Mouse (Mus musculus): Measurements from ENCODE around the gene Pde11a. TPM values are rescaled to one million over a fixed set of nuclear protein-coding genes. Genes with fewer than 3 reads are reported as not detected.

Pde11a gene
- polyA plus RNA-seq, 1 experiment = 0.30 TPM

DNA sequence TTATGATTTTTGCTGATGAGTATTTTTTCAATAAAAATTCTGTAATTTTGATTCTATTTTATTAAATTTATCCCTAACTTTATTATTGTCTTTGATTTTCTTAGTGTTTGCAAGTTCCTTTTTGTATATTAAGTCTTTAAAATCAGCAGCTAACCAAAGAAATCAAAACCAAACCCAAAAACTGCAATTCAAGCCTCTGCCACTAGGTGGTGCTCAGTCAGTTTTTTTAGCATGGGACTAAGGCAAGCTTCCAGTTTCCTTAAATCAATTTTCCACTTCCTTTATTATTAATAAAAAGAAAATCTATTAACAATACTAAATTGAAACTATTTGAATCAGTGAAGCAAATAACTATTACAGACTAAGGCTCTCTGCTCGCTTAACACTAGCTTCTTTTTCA, 222.9 kb downstream of the Pde11a start:
- WGBS = 66% methylated on average over 1 of the region's 1 CpGs
- Histone ChIP-seq H3K27me3 (ENCODE audit: control insufficient read depth, insufficient read depth, low read length) (no peaks in the 10 kb centered on the region), H3K4me1 (ENCODE audit: control insufficient read depth, insufficient read depth, insufficient read length, low read length) (no peaks in the 10 kb centered on the region), H3K4me3 (ENCODE audit: low read depth, low read length) (no peak overlapping the region), H3K36me3 (ENCODE audit: control insufficient read depth, insufficient read depth, low read length) (no peaks in the 10 kb centered on the region), H3K27ac (ENCODE audit: insufficient read depth, low read depth, low read length) (no peak overlapping the region)
- TF ChIP-seq POLR2A (IDR thresholded peaks at IDR 0.05; ENCODE audit: low read depth, low read length) (no peak), CTCF (IDR thresholded peaks at IDR 0.05; ENCODE audit: extremely low read depth, insufficient read length, insufficient replicate concordance, low read depth, low read length) (no peak)

DNA sequence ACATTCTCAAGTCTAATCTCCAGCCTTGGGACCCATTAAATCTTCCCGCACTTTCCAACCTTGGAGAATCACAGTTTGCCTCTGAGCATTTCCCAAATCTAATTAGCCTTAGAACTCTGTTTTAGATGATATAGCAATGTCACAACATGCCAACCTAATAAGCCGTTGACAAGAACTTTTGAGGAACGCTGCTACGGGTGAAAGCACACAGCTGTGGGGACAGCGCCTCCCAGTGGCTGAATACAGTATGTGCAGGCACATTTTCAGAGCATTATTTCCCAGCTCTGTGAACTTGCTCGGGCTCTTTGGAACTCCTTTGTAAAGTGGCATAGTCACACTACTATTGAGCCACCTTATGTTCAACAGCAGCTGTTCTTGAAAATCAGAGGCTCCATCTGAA, 223.8 kb downstream of the Pde11a start:
- no peaks in the 10 kb centered on the region for H3K36me3 ChIP-seq (ENCODE audit: control insufficient read depth, insufficient read depth, low read length)
- TF ChIP-seq POLR2A (IDR thresholded peaks at IDR 0.05; ENCODE audit: low read depth, low read length) = no peak
- TF ChIP-seq CTCF (IDR thresholded peaks at IDR 0.05; ENCODE audit: extremely low read depth, insufficient read length, insufficient replicate concordance, low read depth, low read length) = peak; percentile 94; the same call in 1 of the 2 replicates
- H3K4me3 ChIP-seq (ENCODE audit: low read depth, low read length) = no peak overlapping the region
- H3K4me1 ChIP-seq (ENCODE audit: control insufficient read depth, insufficient read depth, insufficient read length, low read length) = peaks cover 3% of the 10 kb centered on the region; the same call in 1 of the 2 replicates
- H3K27ac ChIP-seq (ENCODE audit: insufficient read depth, low read depth, low read length) = no peak overlapping the region
- no peaks in the 10 kb centered on the region for H3K27me3 ChIP-seq (ENCODE audit: control insufficient read depth, insufficient read depth, low read length)
- 15% methylated on average over 6 of the region's 6 CpGs for WGBS

DNA sequence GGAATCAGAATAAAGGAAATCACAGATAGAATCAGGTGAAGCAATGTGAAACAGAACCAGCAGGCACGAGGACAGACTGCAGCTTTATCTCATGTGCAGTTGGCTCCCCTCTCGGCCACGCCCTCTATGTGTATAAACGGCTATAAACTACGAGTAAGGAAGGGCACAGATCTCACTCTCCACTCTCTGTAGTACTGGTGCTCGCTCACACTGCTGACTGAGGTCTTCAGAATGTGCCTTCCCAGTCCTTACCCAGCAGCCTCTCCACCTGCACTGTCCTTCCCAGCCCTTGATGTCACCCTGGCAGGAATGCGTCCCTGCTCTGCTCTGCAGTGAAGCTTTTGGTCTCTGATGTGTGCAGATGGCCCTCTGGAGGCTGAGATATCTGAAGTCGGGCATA, 228.9 kb downstream of the Pde11a start:
- TF ChIP-seq CTCF (IDR thresholded peaks at IDR 0.05; ENCODE audit: extremely low read depth, insufficient read length, insufficient replicate concordance, low read depth, low read length) (no peak), POLR2A (IDR thresholded peaks at IDR 0.05; ENCODE audit: low read depth, low read length) (no peak)
- H3K27ac ChIP-seq (ENCODE audit: insufficient read depth, low read depth, low read length) = no peak overlapping the region
- H3K4me1 ChIP-seq (ENCODE audit: control insufficient read depth, insufficient read depth, insufficient read length, low read length) = peaks cover 11% of the 10 kb centered on the region; the same call in 1 of the 2 replicates
- H3K36me3 ChIP-seq (ENCODE audit: control insufficient read depth, insufficient read depth, low read length) = no peaks in the 10 kb centered on the region
- H3K27me3 ChIP-seq (ENCODE audit: control insufficient read depth, insufficient read depth, low read length) = no peaks in the 10 kb centered on the region
- H3K4me3 ChIP-seq (ENCODE audit: low read depth, low read length) = peak overlapping the region; percentile 33
- 11% methylated on average over 8 of the region's 8 CpGs for WGBS

DNA sequence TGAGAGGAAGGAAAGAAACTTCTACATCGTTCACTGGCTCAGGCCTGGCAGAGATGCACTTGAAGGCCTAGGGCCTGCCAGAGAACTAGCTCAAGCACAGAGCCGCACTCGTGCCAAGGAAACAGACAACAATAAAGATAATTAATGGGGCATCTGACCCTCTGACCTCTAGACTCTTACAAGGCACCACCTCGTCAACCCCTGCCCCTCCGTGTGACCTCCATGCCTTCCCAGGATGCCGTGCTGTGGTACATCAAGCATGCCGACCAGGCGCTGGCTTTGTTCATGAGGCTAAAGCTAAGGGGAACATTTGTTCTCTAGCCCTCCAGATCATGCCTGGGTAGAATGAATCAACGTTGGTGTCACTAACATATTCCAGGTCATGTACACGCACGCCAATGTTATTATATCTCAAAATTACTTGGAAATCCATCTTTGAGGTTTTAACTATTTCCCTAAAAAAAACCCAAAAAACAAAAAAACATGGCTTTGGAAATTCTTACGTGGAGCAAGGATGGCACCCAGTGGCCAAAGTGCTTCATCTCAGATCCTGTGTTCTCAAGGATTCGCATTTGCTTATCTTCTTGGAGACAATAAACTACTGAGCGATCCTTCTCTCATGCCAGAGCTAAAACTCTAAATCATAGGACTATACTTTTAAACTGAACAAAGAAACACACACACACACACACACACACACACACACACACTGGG, 236.5 kb downstream of the Pde11a start:
- H3K36me3 ChIP-seq (ENCODE audit: control insufficient read depth, insufficient read depth, low read length) = no peaks in the 10 kb centered on the region
- peaks cover 3% of the 10 kb centered on the region; the same call in 1 of the 2 replicates for H3K4me1 ChIP-seq (ENCODE audit: control insufficient read depth, insufficient read depth, insufficient read length, low read length)
- WGBS = 54% methylated on average over 14 of the region's 14 CpGs
- H3K4me3 ChIP-seq (ENCODE audit: low read depth, low read length) = no peak overlapping the region
- no peak for TF ChIP-seq POLR2A (IDR thresholded peaks at IDR 0.05; ENCODE audit: low read depth, low read length)
- no peak for TF ChIP-seq CTCF (IDR thresholded peaks at IDR 0.05; ENCODE audit: extremely low read depth, insufficient read length, insufficient replicate concordance, low read depth, low read length)
- H3K27ac ChIP-seq (ENCODE audit: insufficient read depth, low read depth, low read length) = no peak overlapping the region
- no peaks in the 10 kb centered on the region for H3K27me3 ChIP-seq (ENCODE audit: control insufficient read depth, insufficient read depth, low read length)

DNA sequence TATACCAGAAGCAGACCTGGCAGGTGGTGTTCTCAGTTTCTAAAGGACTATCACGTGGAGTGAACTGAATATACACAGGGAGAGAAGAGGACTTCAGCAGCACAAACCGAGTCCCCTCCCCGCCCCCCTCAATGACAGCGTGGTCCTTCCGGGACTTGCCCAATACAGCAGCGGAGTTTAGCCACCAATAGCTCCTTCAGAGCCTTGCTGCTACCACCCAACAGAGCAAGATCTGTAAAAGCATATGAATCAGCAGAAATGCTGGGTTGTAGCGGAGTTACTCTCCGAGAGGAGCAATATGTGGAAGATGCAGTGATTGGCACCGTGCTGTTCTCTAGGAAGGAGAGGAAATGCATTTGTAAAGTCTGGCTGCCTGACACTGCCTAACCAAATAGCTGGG, 238.0 kb downstream of the Pde11a start:
- H3K36me3 ChIP-seq (ENCODE audit: control insufficient read depth, insufficient read depth, low read length) = no peaks in the 10 kb centered on the region
- no peak overlapping the region for H3K27ac ChIP-seq (ENCODE audit: insufficient read depth, low read depth, low read length)
- H3K4me3 ChIP-seq (ENCODE audit: low read depth, low read length) = no peak overlapping the region
- WGBS = 71% methylated on average over 9 of the region's 9 CpGs
- H3K4me1 ChIP-seq (ENCODE audit: control insufficient read depth, insufficient read depth, insufficient read length, low read length) = peaks cover 3% of the 10 kb centered on the region; the same call in 1 of the 2 replicates
- no peak for TF ChIP-seq CTCF (IDR thresholded peaks at IDR 0.05; ENCODE audit: extremely low read depth, insufficient read length, insufficient replicate concordance, low read depth, low read length)
- no peak for TF ChIP-seq POLR2A (IDR thresholded peaks at IDR 0.05; ENCODE audit: low read depth, low read length)
- H3K27me3 ChIP-seq (ENCODE audit: control insufficient read depth, insufficient read depth, low read length) = no peaks in the 10 kb centered on the region

DNA sequence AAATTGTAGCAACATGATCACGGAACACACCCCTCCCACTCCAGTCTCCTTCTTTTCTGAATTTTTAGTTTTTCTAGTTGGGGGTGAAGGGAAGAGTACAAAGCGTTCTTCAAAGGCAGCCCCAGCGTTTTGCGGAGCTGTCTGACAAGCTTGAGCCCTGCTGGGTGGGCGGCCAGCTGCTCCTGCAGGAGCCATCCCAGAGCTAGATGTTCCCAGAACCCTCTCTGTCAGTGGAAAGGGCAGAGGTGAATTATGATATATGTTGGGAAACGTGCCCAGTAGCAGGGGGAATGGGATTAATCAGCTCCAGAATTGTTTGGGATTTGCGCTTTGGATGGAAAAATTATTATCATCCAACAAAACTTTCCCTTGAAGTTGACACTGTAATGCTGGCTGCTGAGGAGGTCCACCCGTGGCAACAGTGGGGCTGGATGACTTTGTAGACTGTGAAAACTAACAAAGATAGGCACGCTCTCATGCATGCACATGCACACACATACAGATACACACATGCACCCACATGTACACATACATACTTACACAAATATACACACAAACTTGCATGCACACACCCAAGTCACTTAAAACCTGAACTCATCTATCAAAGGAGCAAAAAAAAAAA, 238.7 kb downstream of the Pde11a start:
- TF ChIP-seq POLR2A (IDR thresholded peaks at IDR 0.05; ENCODE audit: low read depth, low read length) = no peak
- 77% methylated on average over 9 of the region's 9 CpGs for WGBS
- Histone ChIP-seq H3K36me3 (ENCODE audit: control insufficient read depth, insufficient read depth, low read length) (no peaks in the 10 kb centered on the region), H3K4me3 (ENCODE audit: low read depth, low read length) (no peak overlapping the region), H3K27me3 (ENCODE audit: control insufficient read depth, insufficient read depth, low read length) (no peaks in the 10 kb centered on the region), H3K27ac (ENCODE audit: insufficient read depth, low read depth, low read length) (no peak overlapping the region), H3K4me1 (ENCODE audit: control insufficient read depth, insufficient read depth, insufficient read length, low read length) (peaks cover 3% of the 10 kb centered on the region; the same call in 1 of the 2 replicates)

DNA sequence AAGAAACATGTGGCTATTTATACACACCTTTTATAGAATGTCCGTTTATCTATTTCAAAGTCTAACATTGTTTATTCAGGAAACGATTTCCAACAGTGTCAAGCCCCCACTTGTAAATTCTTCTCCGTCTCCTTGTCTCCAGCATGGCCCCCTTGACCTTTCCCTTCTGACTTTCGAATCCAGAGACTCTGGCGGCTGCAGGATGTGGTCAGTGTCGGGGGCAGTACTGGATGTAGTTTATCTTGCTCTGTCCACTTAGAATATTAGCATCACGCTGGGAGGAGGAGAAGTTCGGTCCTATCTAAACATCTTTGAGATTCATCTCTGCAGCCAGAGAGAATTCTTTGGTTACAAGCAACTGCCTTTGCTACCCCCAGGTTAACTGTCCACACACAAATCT, 240.2 kb downstream of the Pde11a start:
- Histone ChIP-seq H3K4me3 (ENCODE audit: low read depth, low read length) (no peak overlapping the region), H3K4me1 (ENCODE audit: control insufficient read depth, insufficient read depth, insufficient read length, low read length) (peaks cover 3% of the 10 kb centered on the region; the same call in 1 of the 2 replicates), H3K27ac (ENCODE audit: insufficient read depth, low read depth, low read length) (0 out of 2 replicates have a peak overlapping the region, but pooled peaks have one; percentile 0), H3K27me3 (ENCODE audit: control insufficient read depth, insufficient read depth, low read length) (no peaks in the 10 kb centered on the region), H3K36me3 (ENCODE audit: control insufficient read depth, insufficient read depth, low read length) (no peaks in the 10 kb centered on the region)
- TF ChIP-seq POLR2A (IDR thresholded peaks at IDR 0.05; ENCODE audit: low read depth, low read length) = no peak
- TF ChIP-seq CTCF (IDR thresholded peaks at IDR 0.05; ENCODE audit: extremely low read depth, insufficient read length, insufficient replicate concordance, low read depth, low read length) = no peak
- 20% methylated on average over 8 of the region's 8 CpGs for WGBS

All from small intestine, adult 2 months (tissue).